Mouse (Mus musculus): Measurements from ENCODE around the gene Elmsan1.

The Elmsan1 gene

DNA sequence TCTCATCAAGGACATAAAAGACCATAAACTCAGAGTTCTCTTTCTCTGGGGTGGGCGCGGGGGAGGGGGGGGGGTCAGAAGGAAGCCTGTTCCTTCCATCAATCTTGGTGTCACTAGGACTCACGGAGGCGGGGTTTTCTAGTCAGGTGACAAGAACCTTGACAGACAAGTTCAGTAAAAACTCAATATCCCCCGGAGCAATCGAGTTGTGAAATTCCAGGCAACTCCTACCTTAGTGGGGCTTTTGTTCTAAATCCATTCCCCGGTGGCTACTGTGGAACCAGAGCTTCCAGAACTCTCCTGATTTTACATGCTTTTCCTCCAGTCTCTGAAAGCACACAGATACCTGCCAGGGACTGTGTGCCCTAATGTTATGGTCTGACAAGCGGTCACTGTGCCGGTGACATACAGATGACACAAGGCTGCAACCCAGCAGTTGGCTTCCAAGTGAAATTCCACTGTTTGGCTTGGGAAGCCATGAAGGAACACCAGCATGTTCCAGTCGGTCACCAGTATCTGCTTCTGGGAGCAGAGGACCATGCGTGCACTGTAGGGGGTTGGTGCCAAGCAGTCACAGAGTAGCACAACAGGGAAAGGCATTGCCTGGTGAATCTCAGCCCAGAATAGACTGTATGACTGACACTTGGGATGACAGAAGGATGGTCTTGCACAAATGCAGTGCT is 2.8 kb downstream of the Elmsan1 start:
- DNase-seq (ENCODE audit: low spot score in 2 of 2): no peak

DNA sequence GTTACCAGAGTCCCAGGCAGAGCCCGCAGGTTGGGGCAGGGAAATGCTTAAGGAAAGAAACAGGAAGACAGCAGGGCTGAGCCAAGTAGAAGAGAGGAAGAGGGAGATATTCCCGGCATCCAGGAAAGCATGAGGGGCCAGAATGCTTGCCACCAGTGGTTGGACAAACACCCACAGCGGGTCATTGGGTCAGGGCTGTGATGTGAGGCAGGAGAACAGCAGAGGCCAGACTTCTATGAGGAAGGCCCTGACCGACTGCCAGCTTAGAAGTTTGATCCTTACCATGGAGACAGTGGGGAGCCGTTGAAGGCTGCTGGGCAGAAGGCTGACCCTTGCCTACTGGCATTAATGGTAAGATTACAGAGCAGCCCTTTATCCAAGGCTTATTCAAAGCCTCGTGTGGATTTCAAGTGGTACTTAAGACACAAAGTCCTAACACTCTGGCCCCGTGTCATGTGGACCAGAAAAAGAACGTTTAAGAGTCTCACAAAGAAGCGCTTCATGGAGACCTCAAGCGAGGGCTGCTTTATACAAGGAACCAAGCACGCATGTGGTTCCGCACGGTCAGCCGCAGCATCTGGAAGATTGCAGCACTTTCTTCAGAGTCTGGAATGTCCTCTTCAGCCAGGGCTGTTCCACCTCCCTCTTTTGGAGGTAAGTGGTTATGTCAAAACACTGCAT is 4.0 kb downstream of the Elmsan1 start:
- no peak for DNase-seq (ENCODE audit: low spot score in 2 of 2)

DNA sequence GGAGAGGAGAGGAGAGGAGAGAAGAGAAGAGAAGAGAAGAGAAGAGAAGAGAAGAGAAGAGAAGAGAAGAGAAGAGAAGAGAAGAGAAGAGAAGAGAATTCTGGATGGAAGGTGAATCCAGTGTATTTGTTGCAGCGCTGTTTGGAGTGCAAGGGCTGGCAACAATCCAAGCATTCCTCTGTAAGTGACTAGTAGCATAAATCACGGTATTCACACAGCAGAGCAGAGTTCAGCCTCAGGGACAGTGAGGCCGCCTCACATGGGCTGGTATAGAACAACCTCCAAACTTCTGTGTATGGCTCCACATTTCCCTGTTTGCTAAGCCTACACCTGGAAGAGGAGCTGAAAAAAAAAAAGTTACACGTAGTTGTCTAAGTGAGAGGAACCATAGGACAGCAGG is 6.4 kb downstream of the Elmsan1 start:
- no peak for DNase-seq (ENCODE audit: low spot score in 2 of 2)

GRCm38 (mm10) chr12:84211021-84211538 is 7.6 kb downstream of the Elmsan1 start:
- DNase-seq (ENCODE audit: low spot score in 2 of 2): no peak

DNA sequence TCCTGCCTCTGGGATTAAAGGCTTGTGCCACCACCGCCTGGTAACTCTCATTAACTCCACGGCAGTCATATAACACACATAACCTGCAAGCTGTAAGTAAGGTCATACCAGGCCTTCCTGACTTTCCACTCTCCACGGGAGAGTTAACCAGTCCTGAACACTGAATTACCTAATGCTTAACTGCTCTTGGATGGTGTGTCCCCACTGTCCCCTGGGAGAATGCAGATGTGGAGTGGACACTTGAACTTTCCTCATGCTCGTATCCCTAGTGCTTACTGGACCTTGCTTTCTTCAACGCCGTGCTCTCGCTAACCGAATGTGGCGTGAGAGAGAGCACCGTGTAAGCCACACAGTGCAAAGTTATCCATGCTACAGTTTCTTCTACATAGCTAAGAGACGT is 8.4 kb downstream of the Elmsan1 start:
- DNase-seq (ENCODE audit: low spot score in 2 of 2): no peak

- no peak for DNase-seq (ENCODE audit: low spot score in 2 of 2)
Measured at GRCm38 (mm10) chr12:84209093-84209492, 9.6 kb downstream of the Elmsan1 start.

- no peak for DNase-seq (ENCODE audit: low spot score in 2 of 2)
Measured at GRCm38 (mm10) chr12:84207209-84207817, 11.4 kb downstream of the Elmsan1 start.

- DNase-seq (ENCODE audit: low spot score in 2 of 2): no peak
Measured at GRCm38 (mm10) chr12:84206525-84206924, 12.2 kb downstream of the Elmsan1 start.

GRCm38 (mm10) chr12:84205659-84206185 is 13.0 kb downstream of the Elmsan1 start:
- no peak for DNase-seq (ENCODE audit: low spot score in 2 of 2)

GRCm38 (mm10) chr12:84204662-84205061 is 14.0 kb downstream of the Elmsan1 start:
- peak in 1 of 2 experiments; percentile 68 for DNase-seq (ENCODE audit: low spot score in 2 of 2)

DNA sequence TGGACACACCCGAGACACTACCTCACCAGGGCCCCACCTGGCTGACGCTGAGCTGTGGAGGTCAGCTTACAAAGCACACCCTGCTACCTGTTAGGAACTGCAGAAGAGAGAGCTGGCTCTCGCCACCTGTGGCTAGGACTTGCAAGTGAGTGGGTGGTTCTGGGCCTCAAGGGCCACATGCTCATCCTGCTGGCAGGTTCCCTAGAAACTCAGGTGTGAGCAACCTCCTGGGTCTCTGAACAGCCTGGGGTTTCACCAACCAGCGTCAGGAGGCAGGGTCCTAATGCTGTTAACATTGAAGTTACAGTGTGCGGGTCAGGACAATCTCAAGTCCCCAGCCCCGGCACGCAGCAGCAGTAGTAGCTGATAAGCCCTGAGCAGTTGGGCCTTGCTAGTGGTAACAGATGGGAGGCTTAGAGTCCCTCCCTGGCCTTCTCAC is 14.9 kb downstream of the Elmsan1 start:
- peak; percentile 81 to 87 for DNase-seq (ENCODE audit: low spot score in 2 of 2)

DNA sequence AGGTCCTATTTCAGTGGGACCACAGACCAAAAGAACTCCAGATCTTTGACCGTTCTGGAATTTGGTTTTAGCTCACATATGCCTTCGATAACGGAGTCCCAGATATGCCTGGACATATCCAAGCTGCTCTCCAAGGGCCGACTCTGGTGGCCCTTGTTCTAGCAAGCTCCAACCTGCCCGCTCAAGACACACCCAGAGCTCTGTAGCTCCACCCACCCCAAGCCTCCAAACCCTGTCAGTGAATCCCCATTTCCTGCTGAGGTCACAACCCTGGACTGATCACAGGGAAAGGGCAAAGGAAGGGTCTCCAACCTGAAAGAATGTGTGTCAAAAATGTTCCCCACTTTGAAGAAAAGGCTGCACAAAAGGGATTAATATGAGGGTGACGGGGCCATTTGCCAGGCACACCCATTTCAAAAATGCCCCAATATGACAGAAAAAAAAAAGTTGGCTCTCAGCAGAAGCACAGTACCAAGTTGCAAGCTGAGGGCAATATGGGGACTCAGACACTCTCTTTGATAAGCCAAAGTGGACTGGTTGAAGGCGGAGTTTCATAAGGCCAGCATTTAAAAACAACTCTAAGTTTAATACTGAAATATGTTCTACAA is 15.4 kb downstream of the Elmsan1 start:
- DNase-seq (ENCODE audit: low spot score in 2 of 2): peak; percentile 79 to 83

DNA sequence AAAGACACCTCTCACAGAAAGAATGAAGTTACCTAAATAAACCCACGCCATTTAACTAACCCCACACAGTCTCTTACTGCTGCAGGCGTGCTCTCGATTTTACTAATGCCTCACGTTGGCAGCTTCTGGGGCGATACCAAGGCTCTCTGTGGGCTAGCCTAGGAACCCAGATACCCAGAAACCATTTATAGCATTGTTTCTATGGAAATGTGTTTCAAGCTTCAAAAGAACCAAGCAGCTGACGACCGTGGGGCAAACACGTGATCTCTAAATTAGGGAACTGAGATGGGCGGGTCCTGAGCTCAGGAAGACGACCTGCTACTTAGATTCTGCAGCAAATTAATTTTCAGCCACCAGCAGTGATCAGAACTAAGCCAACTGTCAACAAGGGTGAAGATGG is 16.1 kb downstream of the Elmsan1 start:
- no peak for DNase-seq (ENCODE audit: low spot score in 2 of 2)

- peak in 1 of 2 experiments; percentile 62 for DNase-seq (ENCODE audit: low spot score in 2 of 2)
Measured at GRCm38 (mm10) chr12:84201686-84202484, 16.8 kb downstream of the Elmsan1 start.

DNA sequence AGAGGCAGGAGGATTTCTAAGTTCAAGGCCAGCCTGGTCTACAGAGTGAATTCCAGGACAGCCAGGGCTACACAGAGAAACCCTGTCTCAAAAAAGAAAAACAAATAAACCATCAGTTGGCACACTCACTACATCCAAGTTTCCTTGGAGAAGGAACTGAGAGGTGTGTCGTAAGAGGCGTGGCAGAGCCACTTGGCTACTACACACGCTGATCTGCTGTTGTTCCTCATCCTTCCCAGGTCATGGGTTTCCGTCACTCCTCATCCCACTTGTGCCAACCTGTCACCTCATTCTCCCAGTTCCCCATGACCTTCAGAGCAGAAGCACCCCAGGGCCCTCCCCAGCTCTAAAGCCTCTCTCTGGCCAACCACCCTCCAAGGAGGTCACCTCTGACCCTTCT is 17.5 kb downstream of the Elmsan1 start:
- no peak for DNase-seq (ENCODE audit: low spot score in 2 of 2)

DNA sequence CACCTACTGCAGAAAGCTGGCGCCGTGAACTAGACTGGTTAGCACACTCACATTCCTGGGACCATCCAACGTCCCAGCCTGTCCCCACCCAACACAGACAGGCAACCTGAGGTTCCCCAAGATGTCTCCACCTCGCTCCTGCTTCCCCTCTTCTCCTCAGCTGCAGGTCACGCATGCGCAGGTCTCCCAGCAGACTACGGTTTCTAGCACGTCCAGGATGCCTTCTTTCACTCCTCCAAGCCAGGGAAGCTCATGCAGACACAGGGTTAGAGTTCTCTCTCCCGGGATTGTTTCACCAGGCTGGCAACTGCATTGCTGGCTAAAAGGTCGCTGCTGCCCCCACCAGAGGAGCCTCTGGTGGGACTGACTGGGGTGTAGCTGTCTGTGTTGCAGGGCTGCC is 19.8 kb downstream of the Elmsan1 start:
- peak in 1 of 2 experiments; percentile 69 for DNase-seq (ENCODE audit: low spot score in 2 of 2)

- DNase-seq (ENCODE audit: low spot score in 2 of 2): peak in 1 of 2 experiments; percentile 59
Measured at GRCm38 (mm10) chr12:84198076-84198679, 20.5 kb downstream of the Elmsan1 start.

- DNase-seq (ENCODE audit: low spot score in 2 of 2): no peak
Measured at GRCm38 (mm10) chr12:84195195-84195594, 23.5 kb downstream of the Elmsan1 start.

- peak in 1 of 2 experiments; percentile 61 for DNase-seq (ENCODE audit: low spot score in 2 of 2)
Measured at GRCm38 (mm10) chr12:84194400-84195109, 24.1 kb downstream of the Elmsan1 start.
